Mouse (Mus musculus) CH12.LX (cell line): Measurements from ENCODE around the gene Ube2j2. TPM values are rescaled to one million over a fixed set of nuclear protein-coding genes. Genes with fewer than 3 reads are reported as not detected.

ENCODE experiments used
- DNase-seq: peaks from one replicate; pipeline ENCODE4 v3.0.0-alpha.2; 2013; ENCODE audit errors: extremely low read depth
- H3K27ac ChIP-seq: 2 replicates; pipeline ENCODE4 v1.5.1; 2012; ENCODE audit warnings: low read depth, mild to moderate bottlenecking, control low read depth, moderate library complexity; ENCODE audit not compliant: insufficient read depth
- H3K27me3 ChIP-seq: replicated peaks from 2 replicates; pipeline ENCODE3; 2012; ENCODE audit warnings: inconsistent platforms
- H3K36me3 ChIP-seq, 2 experiments: replicated peaks in 1 of 2; 2 replicates each; pipeline versions ENCODE3 to v1.6.1; 2012; ENCODE audit warnings: inconsistent platforms in 1 of 2, low read length in 1 of 2, mild to moderate bottlenecking in 1 of 2, mixed read lengths in 1 of 2, moderate library complexity in 1 of 2; ENCODE audit not compliant: control insufficient read depth in 1 of 2, insufficient read depth in 1 of 2
- H3K4me1 ChIP-seq, 2 experiments: 2 replicates each; pipeline ENCODE4 v1.6.1; 2012; ENCODE audit warnings: inconsistent platforms in 1 of 2, moderate library complexity in 1 of 2; ENCODE audit not compliant: insufficient read depth in 2 of 2, control insufficient read depth in 1 of 2
- H3K4me2 ChIP-seq: 2 replicates; pipeline ENCODE4 v1.6.1; 2012; ENCODE audit warnings: low read depth, mild to moderate bottlenecking, control low read depth; ENCODE audit not compliant: poor library complexity, insufficient read depth, severe bottlenecking
- H3K4me3 ChIP-seq, 3 experiments: fragments of 150-350 bp in 1 of 3; sonication (generic) in 1 of 3; replicated peaks in 1 of 3; 2 replicates each; pipeline versions ENCODE3 to v1.5.1; 2011 to 2012; ENCODE audit warnings: low read depth in 2 of 3, low read length in 2 of 3, mild to moderate bottlenecking in 2 of 3, moderate library complexity in 2 of 3, control low read depth in 1 of 3, improper control_type of control experiment in 1 of 3, inconsistent platforms in 1 of 3, mixed read lengths in 1 of 3; ENCODE audit not compliant: poor library complexity in 1 of 3
- H3K79me2 ChIP-seq: replicated peaks from 2 replicates; pipeline ENCODE4 v1.6.1; 2012; ENCODE audit warnings: mild to moderate bottlenecking, moderate library complexity; ENCODE audit not compliant: control insufficient read depth, poor library complexity, insufficient read depth, severe bottlenecking; ENCODE audit errors: extremely low read depth
- H3K9ac ChIP-seq: 2 replicates; pipeline ENCODE4 v1.6.1; 2012; ENCODE audit warnings: low read depth, mild to moderate bottlenecking, control low read depth, moderate library complexity; ENCODE audit not compliant: insufficient read depth
- H3K9me3 ChIP-seq: replicated peaks from 2 replicates; pipeline ENCODE3; 2012; ENCODE audit warnings: low read length, inconsistent platforms, mixed read lengths
- BHLHE40 ChIP-seq: IDR thresholded peaks from 2 replicates; pipeline ENCODE4 v1.6.1; 2011; ENCODE audit warnings: mild to moderate bottlenecking, low read depth, low read length, improper control_type of control experiment
- CHD1 ChIP-seq: IDR thresholded peaks from 2 replicates; pipeline ENCODE4 v1.6.1; 2012; ENCODE audit warnings: low read depth, low read length, improper control_type of control experiment, inconsistent platforms
- CTCF ChIP-seq, 2 experiments: IDR thresholded peaks in 1 of 2; conservative IDR thresholded peaks in 1 of 2; 2 replicates each; pipeline ENCODE4 v1.5.1; 2011 to 2012; ENCODE audit warnings: low read depth in 2 of 2, low read length in 2 of 2, improper control_type of control experiment in 1 of 2, inconsistent platforms in 1 of 2, mild to moderate bottlenecking in 1 of 2, moderate library complexity in 1 of 2
- ELF1 ChIP-seq: IDR thresholded peaks from 2 replicates; pipeline ENCODE4 v1.6.1; 2014; ENCODE audit warnings: low read depth, mild to moderate bottlenecking, inconsistent platforms, low read length, improper control_type of control experiment
- HCFC1 ChIP-seq: IDR thresholded peaks from 2 replicates; pipeline ENCODE4 v1.6.1; 2012; ENCODE audit warnings: low read depth, mild to moderate bottlenecking, inconsistent platforms, low read length, improper control_type of control experiment
- JUN ChIP-seq: IDR thresholded peaks from 2 replicates; pipeline ENCODE4 v1.6.1; 2011; ENCODE audit warnings: low read depth, mild to moderate bottlenecking, low read length, improper control_type of control experiment, moderate library complexity; ENCODE audit not compliant: insufficient read depth
- JUND ChIP-seq: conservative IDR thresholded peaks from 2 replicates; pipeline ENCODE4 v1.6.1; 2011; ENCODE audit warnings: low read depth, low read length, improper control_type of control experiment
- MAFK ChIP-seq: IDR thresholded peaks from 2 replicates; pipeline ENCODE4 v1.6.1; 2011; ENCODE audit warnings: low read length, improper control_type of control experiment; ENCODE audit not compliant: insufficient replicate concordance
- MAX ChIP-seq: IDR thresholded peaks from 2 replicates; pipeline ENCODE4 v1.6.1; 2011; ENCODE audit warnings: low read length, improper control_type of control experiment
- MAZ ChIP-seq: IDR thresholded peaks from 2 replicates; pipeline ENCODE4 v1.6.1; 2012; ENCODE audit warnings: low read depth, mild to moderate bottlenecking, inconsistent platforms, low read length, improper control_type of control experiment, moderate library complexity
- MEF2A ChIP-seq: IDR thresholded peaks from 2 replicates; pipeline ENCODE4 v1.6.1; 2014; ENCODE audit warnings: low read depth, mild to moderate bottlenecking, inconsistent platforms, low read length, improper control_type of control experiment, borderline replicate concordance
- MYC ChIP-seq: IDR thresholded peaks from 2 replicates; pipeline ENCODE4 v1.6.1; 2011; ENCODE audit warnings: low read depth, mild to moderate bottlenecking, improper control_type of control experiment, low read length
- NRF1 ChIP-seq: IDR thresholded peaks from 2 replicates; pipeline ENCODE4 v1.6.1; 2014; ENCODE audit warnings: low read depth, mild to moderate bottlenecking, inconsistent platforms, low read length, improper control_type of control experiment, moderate library complexity
- PAX5 ChIP-seq: IDR thresholded peaks from 2 replicates; pipeline ENCODE4 v1.6.1; 2012; ENCODE audit warnings: low read length, inconsistent platforms, mixed read lengths
- RAD21 ChIP-seq: IDR thresholded peaks from 2 replicates; pipeline ENCODE4 v1.6.1; 2011; ENCODE audit warnings: low read depth, mild to moderate bottlenecking, low read length, improper control_type of control experiment, moderate library complexity
- RCOR1 ChIP-seq: conservative IDR thresholded peaks from 2 replicates; pipeline ENCODE4 v1.6.1; 2012; ENCODE audit warnings: low read depth, mild to moderate bottlenecking, inconsistent platforms, low read length, improper control_type of control experiment
- SMC3 ChIP-seq: IDR thresholded peaks from 2 replicates; pipeline ENCODE4 v1.6.1; 2011; ENCODE audit warnings: low read depth, low read length, improper control_type of control experiment
- TBP ChIP-seq: conservative IDR thresholded peaks from 2 replicates; pipeline ENCODE4 v1.6.1; 2011; ENCODE audit warnings: low read depth, low read length, improper control_type of control experiment
- TCF12 ChIP-seq: IDR thresholded peaks from 2 replicates; pipeline ENCODE4 v1.6.1; 2014; ENCODE audit warnings: low read depth, mild to moderate bottlenecking, inconsistent platforms, low read length, improper control_type of control experiment
- USF1 ChIP-seq: IDR thresholded peaks from 2 replicates; pipeline ENCODE4 v1.6.1; 2014; ENCODE audit warnings: low read depth, mild to moderate bottlenecking, inconsistent platforms, low read length, improper control_type of control experiment
- ZC3H11A ChIP-seq: IDR thresholded peaks from 2 replicates; pipeline ENCODE4 v1.6.1; 2012; ENCODE audit warnings: low read depth, mild to moderate bottlenecking, inconsistent platforms, low read length, improper control_type of control experiment
- ZKSCAN1 ChIP-seq: IDR thresholded peaks from 2 replicates; pipeline ENCODE4 v1.6.1; 2012; ENCODE audit warnings: low read depth, inconsistent platforms, low read length, improper control_type of control experiment, borderline replicate concordance
- ZMIZ1 ChIP-seq: IDR thresholded peaks from 2 replicates; pipeline ENCODE4 v1.6.1; 2012; ENCODE audit warnings: low read depth, mild to moderate bottlenecking, inconsistent platforms, low read length, improper control_type of control experiment
- ZNF384 ChIP-seq: IDR thresholded peaks from 2 replicates; pipeline ENCODE4 v1.6.1; 2012; ENCODE audit warnings: low read depth, low read length, improper control_type of control experiment, inconsistent platforms
- dilution Hi-C: fragments of 300-500 bp; cut with MboI; formaldehyde crosslinking; loops from 2 replicates; pipeline ENCODE4 v1.14.3; 2020; ENCODE audit warnings: low sequenced_read_pairs; ENCODE audit not compliant: extremely low pct_unique_long_range_greater_than_20kb, extremely low pct_ligation_motif_present
- in situ Hi-C: fragments of 300-500 bp; cut with MboI; formaldehyde crosslinking; loops from 3 replicates; pipeline ENCODE4 v1.14.3; 2019; ENCODE audit warnings: low sequenced_read_pairs, low pct_ligation_motif_present, low pct_unique_long_range_greater_than_20kb, mixed read lengths
- polyA plus RNA-seq: library from polyadenylated mRNA; unstranded; fragments of >175 nt; gene quantifications from 2 replicates; pipeline ENCODE4 v1.2.1, GENCODE M21; 2012; ENCODE audit warnings: low read depth; ENCODE audit not compliant: insufficient read length
- total RNA-seq, 2 experiments: library from RNA; depleted of rRNA; stranded (reverse); fragments of 300-350 nt in 1 of 2; fragments of >200 nt in 1 of 2; gene quantifications; 2 replicates each; pipeline ENCODE4 v1.2.3; 2012 to 2014

Gene Ube2j2
- total and polyA plus RNA-seq, 3 experiments = 73.5 to 144 (median 137) TPM

GRCm38 (mm10) chr4:155944271-155944670 is 640 bp downstream of the Ube2j2 start:
- peaks cover 11 to 30% of the 10 kb centered on the region in 2 experiments for H3K4me1 ChIP-seq
- peak; percentile 39 for DNase-seq
- H3K4me2 ChIP-seq = peak overlapping the region; percentile 93
- dilution Hi-C loops (no loop called here), in situ Hi-C loops (loop anchor here (5.0 to 10.0 kb wide), 2 partner anchors 52 to 109 kb away; partner anchors contain the start of genes Acap3, Aurkaip1, Mxra8 and Pusl1)
- peaks cover 56% of the 10 kb centered on the region for H3K79me2 ChIP-seq
- H3K27me3 ChIP-seq = no peaks in the 10 kb centered on the region
- peak overlapping the region; percentile 91 to 98 (median 96) for H3K4me3 ChIP-seq
- peaks cover 26 to 38% of the 10 kb centered on the region in 2 experiments for H3K36me3 ChIP-seq
- H3K27ac ChIP-seq = peak overlapping the region; percentile 23
- H3K9ac ChIP-seq = peak overlapping the region; percentile 90
- H3K9me3 ChIP-seq = no peaks in the 10 kb centered on the region
- TF ChIP-seq CHD1 = 0 out of 2 replicates have a peak, but pooled peaks have one; percentile 14
- no peak for TF ChIP-seq ZMIZ1
- no peak for TF ChIP-seq ZC3H11A
- peak; percentile 19; the same call in 1 of the 2 replicates for TF ChIP-seq ELF1
- TF ChIP-seq HCFC1 = 0 out of 2 replicates have a peak, but pooled peaks have one; percentile 13

- Histone ChIP-seq H3K27ac (no peak overlapping the region), H3K9ac (no peak overlapping the region), H3K4me2 (no peak overlapping the region), H3K36me3 (peaks cover 52 to 66% of the 10 kb centered on the region in 2 experiments), H3K27me3 (no peaks in the 10 kb centered on the region), H3K79me2 (peaks cover 64% of the 10 kb centered on the region), H3K4me3 (no peak overlapping the region), H3K4me1 (peaks cover 11 to 30% of the 10 kb centered on the region in 2 experiments), H3K9me3 (no peaks in the 10 kb centered on the region)
- TF ChIP-seq TCF12 (no peak), MAFK (peak; percentile 93), MAX (no peak)
- dilution Hi-C loops = no loop called here
- in situ Hi-C loops = loop anchor here (10.0 kb wide), 1 partner anchor 112 kb away; the partner anchor contains the start of genes Aurkaip1 and Mxra8
- DNase-seq = no peak
Measured at GRCm38 (mm10) chr4:155947094-155947493, 3.5 kb downstream of the Ube2j2 start.

GRCm38 (mm10) chr4:155955491-155955890 is 11.9 kb downstream of the Ube2j2 start:
- Histone ChIP-seq H3K9me3 (no peaks in the 10 kb centered on the region), H3K9ac (no peak overlapping the region), H3K4me3 (no peak overlapping the region), H3K27me3 (no peaks in the 10 kb centered on the region), H3K4me2 (no peak overlapping the region), H3K36me3 (peaks cover 64 to 84% of the 10 kb centered on the region in 2 experiments), H3K27ac (no peak overlapping the region), H3K4me1 (peaks cover 0 to 3% of the 10 kb centered on the region in 2 experiments; a peak in 2 of 4 replicates), H3K79me2 (peaks cover 6% of the 10 kb centered on the region)
- no peak for TF ChIP-seq PAX5
- no peak for TF ChIP-seq MYC
- no peak for TF ChIP-seq SMC3
- TF ChIP-seq TCF12 = no peak
- TF ChIP-seq JUN = no peak
- no peak for TF ChIP-seq MAZ
- no peak for TF ChIP-seq RAD21
- TF ChIP-seq ZC3H11A = no peak
- no peak for TF ChIP-seq NRF1
- no peak for TF ChIP-seq MAX
- no peak for TF ChIP-seq MEF2A
- no peak for TF ChIP-seq ZNF384
- no peak for TF ChIP-seq USF1
- TF ChIP-seq CTCF (conservative IDR thresholded peaks at IDR 0.05 in 1 of 2, IDR thresholded peaks at IDR 0.05 in 1 of 2; ENCODE audit: low read depth in 2 of 2, low read length in 2 of 2) = no peak
- TF ChIP-seq CHD1 = no peak
- no peak for TF ChIP-seq BHLHE40
- TF ChIP-seq ZKSCAN1 = no peak
- no peak for TF ChIP-seq JUND
- no peak for TF ChIP-seq RCOR1
- no peak for TF ChIP-seq TBP
- DNase-seq = no peak
- dilution Hi-C loops = no loop called here
- in situ Hi-C loops = no loop called here
